In genomic region chr3:103620101-103620500, GRCm38 (mm10) we compare ENCODE assay signal across 19 mouse cellular contexts. TPM values are rescaled to one million over a fixed set of nuclear protein-coding genes. Genes with fewer than 3 reads are reported as not detected.
"Had no signal": no experiment of that assay in that cellular context is flagged by ENCODE, and none has a peak within 500 bp of the region (broad histone marks: within the 10 kb centered on the region; RNA-seq: fewer than 3 reads in every experiment).

No protein-coding gene starts in this region.

- H3K4me3 ChIP-seq: liver, embryonic 13.5 days; liver, embryonic 15.5 days; megakaryocyte, embryonic 14.5 days; midbrain, embryonic 13.5 days; midbrain, embryonic 15.5 days; neural tube, embryonic 12.5 days; stomach, embryonic 15.5 days had no signal

- H3K27ac ChIP-seq: liver, embryonic 13.5 days; liver, embryonic 15.5 days; macrophage; midbrain, embryonic 13.5 days; midbrain, embryonic 15.5 days; neural tube, embryonic 12.5 days; stomach, embryonic 15.5 days had no signal

- H3K36me3 ChIP-seq: liver, embryonic 13.5 days; liver, embryonic 15.5 days; midbrain, embryonic 13.5 days; midbrain, embryonic 15.5 days; neural tube, embryonic 12.5 days; stomach, embryonic 15.5 days had no signal

- H3K9ac ChIP-seq: liver, embryonic 13.5 days; liver, embryonic 15.5 days; liver, postnatal 0 days; midbrain, embryonic 13.5 days; midbrain, embryonic 15.5 days; neural tube, embryonic 12.5 days; stomach, embryonic 15.5 days had no signal

- H3K4me2 ChIP-seq: liver, embryonic 11.5 days; liver, embryonic 13.5 days; liver, embryonic 15.5 days; midbrain, embryonic 11.5 days; midbrain, embryonic 13.5 days; midbrain, embryonic 15.5 days; neural tube, embryonic 12.5 days; stomach, embryonic 15.5 days had no signal

- H3K27me3 ChIP-seq: liver, embryonic 13.5 days; liver, embryonic 15.5 days; midbrain, embryonic 13.5 days; midbrain, embryonic 15.5 days; neural tube, embryonic 12.5 days; stomach, embryonic 15.5 days had no signal

- DNase-seq: liver; liver, embryonic 13.5 days; liver, postnatal 0 days; right cerebral cortex, postnatal 14 days; thymus, adult 2 months; thymus, postnatal 25 days; thymus, postnatal 4 days had no signal

- ATAC-seq: liver, postnatal 0 days; midbrain, embryonic 13.5 days; midbrain, embryonic 15.5 days had no signal

- H3K9me3 ChIP-seq: liver, embryonic 13.5 days; liver, embryonic 15.5 days; megakaryocyte, embryonic 14.5 days; midbrain, embryonic 13.5 days; midbrain, embryonic 15.5 days; neural tube, embryonic 12.5 days; stomach, embryonic 15.5 days had no signal

- H3K4me1 ChIP-seq: liver, embryonic 13.5 days; liver, embryonic 15.5 days; midbrain, embryonic 15.5 days had no signal

RNA-seq across cellular contexts. Expression of gene Atg4a-ps, which starts 25.8 kb away (rescaled TPM):
- polyA plus RNA-seq: midbrain, embryonic 15.5 days; midbrain, postnatal 0 days; neural tube, embryonic 12.5 days; neural tube, embryonic 14.5 days; spleen, adult 2 months; thymus, adult 2 months had no signal

RNA-seq across cellular contexts. Expression of gene Syt6, which starts 45.1 kb away (rescaled TPM):
- polyA plus RNA-seq: liver, embryonic 13.5 days; liver, postnatal 0 days; macrophage had no signal
